Mouse (Mus musculus): ENCODE results near the gene Gm3029. TPM values are rescaled to one million over a fixed set of nuclear protein-coding genes. Genes with fewer than 3 reads are reported as not detected.
"Not testable (repeated sequence)": the region's sequence is repeated elsewhere in the genome, so short reads cannot be mapped to it uniquely, and the experiment has no call there.

The Gm3029 gene
- not detected in 2 replicates for polyA plus RNA-seq (2012; rRNA removed)

- DNase-seq (ENCODE audit: low read depth), result not testable (repeated sequence)
Observed at GRCm38 (mm10) chr14:3931456-3931855, at the start of gene Gm3029. Gene Gm3029, plus strand, starts transcription at chr14:3931756.

GRCm38 (mm10) chr14:3883872-3884271 lies 47.7 kb upstream of the Gm3029 start, which contains the start of gene Gm2916:
Gene Gm2916, plus strand, starts transcription at chr14:3884172.
- not testable (repeated sequence) for DNase-seq (ENCODE audit: low read depth)

DNA sequence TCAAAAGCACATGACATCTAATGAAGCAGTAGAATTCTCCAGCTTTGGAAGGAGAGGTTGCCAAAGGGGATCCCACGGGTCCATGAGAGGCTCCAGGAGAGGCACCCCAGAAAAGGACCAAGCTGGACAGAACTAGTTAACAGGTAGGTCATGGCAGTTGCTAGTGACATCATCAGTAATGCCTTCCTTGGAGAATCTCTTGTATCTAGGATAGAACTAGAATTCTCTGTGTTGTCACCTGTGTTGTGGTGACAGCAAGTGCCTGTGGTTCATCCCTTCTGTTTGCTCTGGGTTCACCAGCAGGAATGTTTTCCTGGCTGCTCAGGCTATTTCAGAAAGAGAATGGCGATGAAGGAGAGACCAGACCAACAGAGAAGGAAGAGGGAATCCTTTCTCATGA lies 31.7 kb downstream of the Gm3029 start, which contains the start of gene Gm3095:
Gm3095 (plus strand) TSS at position 301 of the 400 bp plus-strand sequence.
- not testable (repeated sequence) for DNase-seq (ENCODE audit: low read depth)

Other genes with a start within 250 kb of the Gm3029 start
- not detected in 2 replicates for gene Gm3043, start 243.0 kb upstream of the Gm3029 start, polyA plus RNA-seq (2012; rRNA removed)
- 0.54 and 0.56 TPM in 2 replicates for gene Gm3002, start 121.7 kb upstream of the Gm3029 start, polyA plus RNA-seq (2012; rRNA removed)
- gene Gm3033, start 85.5 kb upstream of the Gm3029 start, polyA plus RNA-seq (2012; rRNA removed), result 0.15 TPM in 1 of 2 replicates, not detected in the other
- gene Gm2916, start 47.6 kb upstream of the Gm3029 start, polyA plus RNA-seq (2012; rRNA removed), result not detected in 2 replicates
- 0.36 TPM in 1 of 2 replicates, not detected in the other for gene Gm3095, start 31.8 kb downstream of the Gm3029 start, polyA plus RNA-seq (2012; rRNA removed)
- gene Gm3099, start 66.6 kb downstream of the Gm3029 start, polyA plus RNA-seq (2012; rRNA removed), result not detected in 2 replicates
- gene Gm5796, start 92.2 kb downstream of the Gm3029 start, polyA plus RNA-seq (2012; rRNA removed), result 0.42 TPM in 2 replicates
- gene Gm3115, start 152.4 kb downstream of the Gm3029 start, polyA plus RNA-seq (2012; rRNA removed), result not detected in 2 replicates
- gene Gm8108, start 178.8 kb downstream of the Gm3029 start, polyA plus RNA-seq (2012; rRNA removed), result 0.65 and 1.2 TPM in 2 replicates
- gene Gm3127, start 233.3 kb downstream of the Gm3029 start, polyA plus RNA-seq (2012; rRNA removed), result not detected in 2 replicates